Mouse (Mus musculus): Measurements from ENCODE around the gene Krtap9-3. TPM values are rescaled to one million over a fixed set of nuclear protein-coding genes. Genes with fewer than 3 reads are reported as not detected.

The Krtap9-3 gene
- polyA plus RNA-seq, 1 experiment: not detected

- Histone ChIP-seq H3K27ac (ENCODE audit: control insufficient read depth, insufficient read depth, low read length) (no peak overlapping the region), H3K27me3 (ENCODE audit: control insufficient read depth, insufficient read depth, low read length) (no peaks in the 10 kb centered on the region), H3K36me3 (ENCODE audit: control insufficient read depth, insufficient read depth, low read length) (no peaks in the 10 kb centered on the region), H3K4me1 (replicated peaks; ENCODE audit: control insufficient read depth, insufficient read depth, low read length) (no peaks in the 10 kb centered on the region), H3K4me3 (ENCODE audit: control insufficient read depth, insufficient read depth, low read length) (no peak overlapping the region)
- WGBS: 74% methylated on average over 4 of the region's 4 CpGs
- DNase-seq: no peak
- TF ChIP-seq POLR2A (IDR thresholded peaks at IDR 0.05; ENCODE audit: control insufficient read depth, extremely low read depth, insufficient read depth, low read length, poor library complexity): no peak
- TF ChIP-seq CTCF (IDR thresholded peaks at IDR 0.05; ENCODE audit: borderline replicate concordance, control insufficient read depth, extremely low read depth, insufficient read depth, low read length, poor library complexity): no peak
Observed at GRCm38 (mm10) chr11:99573164-99573563, 24.7 kb downstream of the Krtap9-3 start.

- no peak for DNase-seq
Observed at GRCm38 (mm10) chr11:99566530-99566929, 31.4 kb downstream of the Krtap9-3 start, which contains the start of gene Krtap3-1. Krtap3-1 (minus strand) TSS chr11:99566630.

GRCm38 (mm10) chr11:99562580-99562979, 35.3 kb downstream of the Krtap9-3 start:
- Histone ChIP-seq H3K27ac (ENCODE audit: control insufficient read depth, insufficient read depth, low read length) (no peak overlapping the region), H3K27me3 (ENCODE audit: control insufficient read depth, insufficient read depth, low read length) (no peaks in the 10 kb centered on the region), H3K4me3 (ENCODE audit: control insufficient read depth, insufficient read depth, low read length) (no peak overlapping the region), H3K36me3 (ENCODE audit: control insufficient read depth, insufficient read depth, low read length) (no peaks in the 10 kb centered on the region), H3K4me1 (replicated peaks; ENCODE audit: control insufficient read depth, insufficient read depth, low read length) (no peaks in the 10 kb centered on the region)
- TF ChIP-seq CTCF (IDR thresholded peaks at IDR 0.05; ENCODE audit: borderline replicate concordance, control insufficient read depth, extremely low read depth, insufficient read depth, low read length, poor library complexity) (no peak), POLR2A (IDR thresholded peaks at IDR 0.05; ENCODE audit: control insufficient read depth, extremely low read depth, insufficient read depth, low read length, poor library complexity) (no peak)
- DNase-seq: no peak
- WGBS: 91% methylated on average over 6 of the region's 6 CpGs

More at GRCm38 (mm10) chr11:99566530-99566929, 31.4 kb downstream of the Krtap9-3 start, which contains the start of gene Krtap3-1:
- no peak for TF ChIP-seq POLR2A (IDR thresholded peaks at IDR 0.05; ENCODE audit: control insufficient read depth, extremely low read depth, insufficient read depth, low read length, poor library complexity)
- no peak for TF ChIP-seq CTCF (IDR thresholded peaks at IDR 0.05; ENCODE audit: borderline replicate concordance, control insufficient read depth, extremely low read depth, insufficient read depth, low read length, poor library complexity)
- Histone ChIP-seq H3K27me3 (ENCODE audit: control insufficient read depth, insufficient read depth, low read length) (no peaks in the 10 kb centered on the region), H3K27ac (ENCODE audit: control insufficient read depth, insufficient read depth, low read length) (no peak within 1 kb of the TSS), H3K4me1 (replicated peaks; ENCODE audit: control insufficient read depth, insufficient read depth, low read length) (no peaks in the 10 kb centered on the region), H3K4me3 (ENCODE audit: control insufficient read depth, insufficient read depth, low read length) (no peak within 1 kb of the TSS), H3K36me3 (ENCODE audit: control insufficient read depth, insufficient read depth, low read length) (no peaks in the 10 kb centered on the region)
- 89% methylated on average over 7 of the region's 7 CpGs for WGBS

- no peak within 1 kb of the TSS for H3K4me3 ChIP-seq (ENCODE audit: control insufficient read depth, insufficient read depth, low read length)
- no peak for DNase-seq
- TF ChIP-seq CTCF (IDR thresholded peaks at IDR 0.05; ENCODE audit: borderline replicate concordance, control insufficient read depth, extremely low read depth, insufficient read depth, low read length, poor library complexity): no peak
- no peak for TF ChIP-seq POLR2A (IDR thresholded peaks at IDR 0.05; ENCODE audit: control insufficient read depth, extremely low read depth, insufficient read depth, low read length, poor library complexity)
- no peaks in the 10 kb centered on the region for H3K36me3 ChIP-seq (ENCODE audit: control insufficient read depth, insufficient read depth, low read length)
- 94% methylated on average over 9 of the region's 9 CpGs for WGBS
- H3K4me1 ChIP-seq (replicated peaks; ENCODE audit: control insufficient read depth, insufficient read depth, low read length): no peaks in the 10 kb centered on the region
- H3K27me3 ChIP-seq (ENCODE audit: control insufficient read depth, insufficient read depth, low read length): no peaks in the 10 kb centered on the region
- H3K27ac ChIP-seq (ENCODE audit: control insufficient read depth, insufficient read depth, low read length): no peak within 1 kb of the TSS
Observed at GRCm38 (mm10) chr11:99559366-99559765, 38.5 kb downstream of the Krtap9-3 start, which contains the start of gene Gm11939. Gm11939 (minus strand) TSS chr11:99559466.

GRCm38 (mm10) chr11:99557976-99558745, 39.7 kb downstream of the Krtap9-3 start:
- no peaks in the 10 kb centered on the region for H3K4me1 ChIP-seq (replicated peaks; ENCODE audit: control insufficient read depth, insufficient read depth, low read length)
- TF ChIP-seq CTCF (IDR thresholded peaks at IDR 0.05; ENCODE audit: borderline replicate concordance, control insufficient read depth, extremely low read depth, insufficient read depth, low read length, poor library complexity): no peak
- TF ChIP-seq POLR2A (IDR thresholded peaks at IDR 0.05; ENCODE audit: control insufficient read depth, extremely low read depth, insufficient read depth, low read length, poor library complexity): no peak
- WGBS: 91% methylated on average over 3 of the region's 3 CpGs
- no peak overlapping the region for H3K4me3 ChIP-seq (ENCODE audit: control insufficient read depth, insufficient read depth, low read length)
- H3K27me3 ChIP-seq (ENCODE audit: control insufficient read depth, insufficient read depth, low read length): no peaks in the 10 kb centered on the region
- H3K36me3 ChIP-seq (ENCODE audit: control insufficient read depth, insufficient read depth, low read length): no peaks in the 10 kb centered on the region
- no peak for DNase-seq
- no peak overlapping the region for H3K27ac ChIP-seq (ENCODE audit: control insufficient read depth, insufficient read depth, low read length)

- Histone ChIP-seq H3K27me3 (ENCODE audit: control insufficient read depth, insufficient read depth, low read length) (no peaks in the 10 kb centered on the region), H3K4me1 (replicated peaks; ENCODE audit: control insufficient read depth, insufficient read depth, low read length) (no peaks in the 10 kb centered on the region), H3K4me3 (ENCODE audit: control insufficient read depth, insufficient read depth, low read length) (no peak within 1 kb of the TSS), H3K27ac (ENCODE audit: control insufficient read depth, insufficient read depth, low read length) (no peak within 1 kb of the TSS), H3K36me3 (ENCODE audit: control insufficient read depth, insufficient read depth, low read length) (no peaks in the 10 kb centered on the region)
- no peak for DNase-seq
- 84% methylated on average over 2 of the region's 2 CpGs for WGBS
- TF ChIP-seq POLR2A (IDR thresholded peaks at IDR 0.05; ENCODE audit: control insufficient read depth, extremely low read depth, insufficient read depth, low read length, poor library complexity) (no peak), CTCF (IDR thresholded peaks at IDR 0.05; ENCODE audit: borderline replicate concordance, control insufficient read depth, extremely low read depth, insufficient read depth, low read length, poor library complexity) (no peak)
Observed at GRCm38 (mm10) chr11:99556753-99557152, 41.2 kb downstream of the Krtap9-3 start, which contains the start of gene Krtap3-2. Krtap3-2 (minus strand) TSS chr11:99556853.
